Mouse (Mus musculus) forebrain, embryonic 15.5 days (tissue): ENCODE measurements around the gene Nabp1. TPM values are rescaled to one million over a fixed set of nuclear protein-coding genes. Genes with fewer than 3 reads are reported as not detected.
A peak's percentile ranks its signal among the peaks of the same experiment; 100 is the strongest.

ENCODE experiments used
- ATAC-seq: fragments of 200-750 bp; cut with Nextera tagmentation; replicated peaks from 2 replicates; pipeline ENCODE4 v1.8.0; 2017; ENCODE audit warnings: mild to moderate bottlenecking, moderate TSS enrichment, moderate library complexity
- H3K27ac ChIP-seq: fragments of 300-500 bp; sonication (generic); replicated peaks from 2 replicates; pipeline ENCODE4 v1.5.1; 2015; ENCODE audit warnings: mild to moderate bottlenecking, inconsistent platforms
- H3K27me3 ChIP-seq: fragments of 300-500 bp; sonication (generic); 2 replicates; pipeline ENCODE4 v1.6.1; 2015; ENCODE audit warnings: inconsistent platforms
- H3K36me3 ChIP-seq: fragments of 300-500 bp; sonication (generic); 2 replicates; pipeline ENCODE4 v1.6.1; 2015; ENCODE audit warnings: mild to moderate bottlenecking, inconsistent platforms
- H3K4me1 ChIP-seq: fragments of 300-500 bp; sonication (generic); 2 replicates; pipeline ENCODE4 v1.6.1; 2015; ENCODE audit warnings: inconsistent platforms
- H3K4me2 ChIP-seq: fragments of 300-500 bp; sonication (generic); replicated peaks from 2 replicates; pipeline ENCODE4 v1.6.1; 2015; ENCODE audit warnings: mild to moderate bottlenecking, inconsistent platforms
- H3K4me3 ChIP-seq: fragments of 300-500 bp; sonication (generic); 2 replicates; pipeline ENCODE4 v1.5.1; 2015; ENCODE audit warnings: mild to moderate bottlenecking, inconsistent platforms
- H3K9ac ChIP-seq: fragments of 300-500 bp; sonication (generic); replicated peaks from 2 replicates; pipeline ENCODE4 v1.6.1; 2015; ENCODE audit warnings: mild to moderate bottlenecking, inconsistent platforms
- H3K9me3 ChIP-seq: fragments of 300-500 bp; sonication (generic); 2 replicates; pipeline ENCODE4 v1.6.1; 2016; ENCODE audit warnings: inconsistent platforms
- WGBS: fragments of 180-500 bp; shearing (Covaris S2); methylation state at CpG from one replicate; pipeline ENCODE4 v1.1.7; 2015; ENCODE audit warnings: mixed read lengths; 5-methylcytosine and 5-hydroxymethylcytosine counted together
- polyA plus RNA-seq: library from polyadenylated mRNA; unstranded; fragments of >200 nt; fragmentation: Nextera tagmentation; extraction: Ambion mirVana; gene quantifications from 2 replicates; pipeline ENCODE4 v1.2.1, GENCODE M21; 2015

Gene Nabp1
- polyA plus RNA-seq, 1 experiment from 2014 or later = 9.3 TPM

- Histone ChIP-seq H3K4me1 (no peaks in the 10 kb centered on the region; the same call in 1 of the 2 replicates), H3K27me3 (no peaks in the 10 kb centered on the region), H3K9me3 (no peaks in the 10 kb centered on the region), H3K4me2 (no peak overlapping the region), H3K9ac (no peak overlapping the region), H3K4me3 (no peak overlapping the region), H3K27ac (no peak overlapping the region), H3K36me3 (no peaks in the 10 kb centered on the region)
- peak; percentile 58; the same call in 1 of the 2 replicates for ATAC-seq
- 13% methylated on average over 7 of the region's 7 CpGs for WGBS
Observed at GRCm38 (mm10) chr1:51509083-51509482, 30.9 kb upstream of the Nabp1 start.

GRCm38 (mm10) chr1:51508543-51508942 is 30.3 kb upstream of the Nabp1 start:
- Histone ChIP-seq H3K4me3 (no peak overlapping the region), H3K27ac (no peak overlapping the region), H3K36me3 (no peaks in the 10 kb centered on the region), H3K9ac (no peak overlapping the region), H3K9me3 (no peaks in the 10 kb centered on the region), H3K4me1 (no peaks in the 10 kb centered on the region; the same call in 1 of the 2 replicates), H3K4me2 (no peak overlapping the region), H3K27me3 (no peaks in the 10 kb centered on the region)
- no peak for ATAC-seq
- WGBS = 68% methylated on average over 3 of the region's 3 CpGs

- Histone ChIP-seq H3K4me2 (no peak overlapping the region), H3K27ac (no peak overlapping the region), H3K27me3 (no peaks in the 10 kb centered on the region), H3K9me3 (no peaks in the 10 kb centered on the region), H3K9ac (no peak overlapping the region), H3K36me3 (no peaks in the 10 kb centered on the region), H3K4me1 (no peaks in the 10 kb centered on the region), H3K4me3 (no peak overlapping the region)
- ATAC-seq = no peak
- 81% methylated on average over 5 of the region's 5 CpGs for WGBS
Observed at GRCm38 (mm10) chr1:51507436-51507835, 29.2 kb upstream of the Nabp1 start.

GRCm38 (mm10) chr1:51506236-51506635 is 28.0 kb upstream of the Nabp1 start:
- WGBS = 95% methylated on average over 4 of the region's 4 CpGs
- no peak overlapping the region for H3K9ac ChIP-seq
- ATAC-seq = no peak
- no peaks in the 10 kb centered on the region for H3K4me1 ChIP-seq
- H3K27me3 ChIP-seq = no peaks in the 10 kb centered on the region
- no peaks in the 10 kb centered on the region for H3K9me3 ChIP-seq
- H3K4me3 ChIP-seq = no peak overlapping the region
- H3K36me3 ChIP-seq = no peaks in the 10 kb centered on the region
- H3K4me2 ChIP-seq = no peak overlapping the region
- H3K27ac ChIP-seq = no peak overlapping the region

- no peaks in the 10 kb centered on the region for H3K4me1 ChIP-seq
- no peak overlapping the region for H3K4me3 ChIP-seq
- H3K36me3 ChIP-seq = no peaks in the 10 kb centered on the region
- no peak overlapping the region for H3K9ac ChIP-seq
- H3K27me3 ChIP-seq = no peaks in the 10 kb centered on the region
- ATAC-seq = no peak
- no peak overlapping the region for H3K4me2 ChIP-seq
- no peaks in the 10 kb centered on the region for H3K9me3 ChIP-seq
- 95% methylated on average over 1 of the region's 1 CpGs for WGBS
- no peak overlapping the region for H3K27ac ChIP-seq
Observed at GRCm38 (mm10) chr1:51505632-51506031, 27.4 kb upstream of the Nabp1 start.

GRCm38 (mm10) chr1:51503055-51503454 is 24.8 kb upstream of the Nabp1 start:
- Histone ChIP-seq H3K9ac (no peak overlapping the region), H3K4me1 (no peaks in the 10 kb centered on the region), H3K27ac (no peak overlapping the region), H3K4me3 (no peak overlapping the region), H3K4me2 (no peak overlapping the region), H3K9me3 (no peaks in the 10 kb centered on the region), H3K36me3 (no peaks in the 10 kb centered on the region), H3K27me3 (no peaks in the 10 kb centered on the region)
- ATAC-seq = no peak
- WGBS = 90% methylated on average over 2 of the region's 2 CpGs

- H3K4me3 ChIP-seq = no peak overlapping the region
- no peak overlapping the region for H3K9ac ChIP-seq
- 89% methylated on average over 5 of the region's 5 CpGs for WGBS
- H3K9me3 ChIP-seq = no peaks in the 10 kb centered on the region
- H3K27me3 ChIP-seq = no peaks in the 10 kb centered on the region
- no peaks in the 10 kb centered on the region for H3K4me1 ChIP-seq
- H3K4me2 ChIP-seq = no peak overlapping the region
- no peak overlapping the region for H3K27ac ChIP-seq
- ATAC-seq = no peak
- no peaks in the 10 kb centered on the region for H3K36me3 ChIP-seq
Observed at GRCm38 (mm10) chr1:51502353-51502752, 24.1 kb upstream of the Nabp1 start.

- Histone ChIP-seq H3K27ac (no peak overlapping the region), H3K4me2 (no peak overlapping the region), H3K27me3 (no peaks in the 10 kb centered on the region), H3K36me3 (no peaks in the 10 kb centered on the region), H3K9ac (no peak overlapping the region), H3K4me3 (no peak overlapping the region), H3K9me3 (no peaks in the 10 kb centered on the region), H3K4me1 (no peaks in the 10 kb centered on the region)
- 87% methylated on average over 12 of the region's 12 CpGs for WGBS
- ATAC-seq = no peak
Observed at GRCm38 (mm10) chr1:51501251-51501650, 23.0 kb upstream of the Nabp1 start.

GRCm38 (mm10) chr1:51498601-51499098 is 20.4 kb upstream of the Nabp1 start:
- WGBS = 63% methylated on average over 2 of the region's 2 CpGs
- no peak overlapping the region for H3K9ac ChIP-seq
- H3K4me3 ChIP-seq = no peak overlapping the region
- no peak overlapping the region for H3K27ac ChIP-seq
- ATAC-seq = no peak
- no peak overlapping the region for H3K4me2 ChIP-seq
- no peaks in the 10 kb centered on the region for H3K36me3 ChIP-seq
- no peaks in the 10 kb centered on the region for H3K27me3 ChIP-seq
- H3K4me1 ChIP-seq = no peaks in the 10 kb centered on the region
- no peaks in the 10 kb centered on the region for H3K9me3 ChIP-seq

- Histone ChIP-seq H3K9ac (no peak overlapping the region), H3K4me3 (no peak overlapping the region), H3K9me3 (no peaks in the 10 kb centered on the region), H3K27ac (no peak overlapping the region), H3K4me1 (no peaks in the 10 kb centered on the region), H3K4me2 (no peak overlapping the region), H3K36me3 (no peaks in the 10 kb centered on the region), H3K27me3 (no peaks in the 10 kb centered on the region)
- WGBS = 97% methylated on average over 1 of the region's 1 CpGs
- ATAC-seq = no peak
Observed at GRCm38 (mm10) chr1:51496163-51496562, 17.9 kb upstream of the Nabp1 start.

- ATAC-seq = no peak
- no peaks in the 10 kb centered on the region for H3K9me3 ChIP-seq
- no peak overlapping the region for H3K4me3 ChIP-seq
- WGBS = 89% methylated on average over 7 of the region's 7 CpGs
- H3K4me1 ChIP-seq = no peaks in the 10 kb centered on the region
- H3K27ac ChIP-seq = no peak overlapping the region
- H3K27me3 ChIP-seq = no peaks in the 10 kb centered on the region
- H3K36me3 ChIP-seq = no peaks in the 10 kb centered on the region
- no peak overlapping the region for H3K9ac ChIP-seq
- no peak overlapping the region for H3K4me2 ChIP-seq
Observed at GRCm38 (mm10) chr1:51493592-51494307, 15.5 kb upstream of the Nabp1 start.

GRCm38 (mm10) chr1:51486291-51486690 is 8.1 kb upstream of the Nabp1 start:
- Histone ChIP-seq H3K4me3 (no peak overlapping the region), H3K27ac (no peak overlapping the region), H3K9ac (no peak overlapping the region), H3K9me3 (no peaks in the 10 kb centered on the region), H3K4me1 (no peaks in the 10 kb centered on the region), H3K27me3 (no peaks in the 10 kb centered on the region), H3K36me3 (no peaks in the 10 kb centered on the region), H3K4me2 (no peak overlapping the region)
- no peak for ATAC-seq
- 85% methylated on average over 1 of the region's 1 CpGs for WGBS

- Histone ChIP-seq H3K4me3 (no peak overlapping the region), H3K27ac (no peak overlapping the region), H3K4me2 (no peak overlapping the region), H3K36me3 (no peaks in the 10 kb centered on the region), H3K27me3 (no peaks in the 10 kb centered on the region), H3K9ac (no peak overlapping the region), H3K9me3 (no peaks in the 10 kb centered on the region), H3K4me1 (peaks cover 9% of the 10 kb centered on the region)
- no peak for ATAC-seq
Observed at GRCm38 (mm10) chr1:51480386-51480785, 2.2 kb upstream of the Nabp1 start.
